Mouse (Mus musculus) liver, postnatal 0 days (tissue): ENCODE data around the gene Rangap1.

ENCODE experiments used
- CTCF ChIP-seq: sonication (generic); IDR thresholded peaks from 2 replicates; pipeline ENCODE4 v1.5.1; 2016; ENCODE audit warnings: antibody characterized with exemption, low read depth
- EP300 ChIP-seq: IDR thresholded peaks from 2 replicates; pipeline ENCODE4 v1.6.1; 2016; ENCODE audit warnings: antibody characterized with exemption, low read depth, mild to moderate bottlenecking

DNA sequence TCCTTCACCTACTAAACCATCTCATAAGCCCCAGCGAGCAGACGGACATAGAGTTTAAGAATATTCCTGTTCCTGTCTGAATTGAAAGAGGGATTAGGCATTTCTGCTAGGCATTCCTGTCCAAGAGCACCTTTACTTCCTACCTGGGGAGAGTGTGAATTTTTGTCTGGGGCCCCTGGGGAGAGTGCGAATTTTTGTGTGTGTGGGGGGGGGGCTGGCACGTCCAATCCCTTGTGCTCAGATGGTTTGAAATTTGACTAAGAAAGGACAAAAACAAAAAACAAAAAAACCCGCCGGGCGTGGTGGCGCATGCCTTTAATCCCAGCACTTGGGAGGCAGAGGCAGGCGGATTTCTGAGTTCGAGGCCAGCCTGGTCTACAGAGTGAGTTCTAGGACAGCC lies 82.0 kb downstream of the Rangap1 start:
- no peak for TF ChIP-seq CTCF
- no peak for TF ChIP-seq EP300
